Mouse (Mus musculus) cerebellum, postnatal 25 days (tissue): ENCODE data around the gene Gypa.

Experiments
- DNase-seq, 2 experiments: peaks; one replicate each; pipeline ENCODE4 v3.0.0; 2021; ENCODE audit warnings: mixed read lengths in 2 of 2

Gene Gypa

DNA sequence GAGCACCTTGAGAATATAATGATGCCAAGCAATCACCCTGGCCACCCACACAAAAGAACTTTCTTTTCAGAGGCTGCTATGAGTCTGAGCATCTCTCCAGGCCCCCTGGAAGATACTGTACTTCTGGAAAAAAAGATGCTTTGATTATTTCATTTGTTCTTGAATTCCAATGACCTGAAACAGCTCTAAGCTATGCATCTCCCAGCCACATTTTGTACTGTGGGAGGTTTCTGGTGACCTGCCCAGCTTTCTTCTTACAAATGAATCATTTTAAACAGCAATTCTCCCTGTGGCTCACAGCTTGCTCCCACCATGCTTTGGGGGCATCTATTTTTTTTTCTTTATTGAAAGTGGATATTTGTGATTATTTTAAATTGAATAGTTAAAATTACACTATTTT is 56.9 kb downstream of the Gypa start:
- DNase-seq, result no peak

DNA sequence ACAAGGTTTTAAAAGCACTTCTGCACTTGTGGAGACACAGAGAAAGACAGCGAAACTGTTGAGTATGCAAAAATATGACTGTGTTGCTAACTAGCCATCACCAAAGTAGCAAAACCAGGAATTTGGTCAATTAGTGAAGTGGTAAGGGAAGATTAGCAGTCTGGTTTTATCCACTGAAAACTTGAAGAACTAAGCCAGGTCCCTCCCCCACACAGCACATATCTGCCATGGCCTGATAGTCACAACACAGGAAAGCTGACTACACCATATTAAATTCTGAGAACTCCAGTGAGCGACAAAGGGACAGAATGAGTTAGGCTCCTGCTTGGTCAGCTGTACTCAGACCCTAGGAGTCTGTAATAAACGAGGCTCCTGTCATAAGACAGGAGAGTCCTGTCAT is 57.7 kb downstream of the Gypa start:
- DNase-seq, result no peak

GRCm38 (mm10) chr8:80554991-80555390 is 61.4 kb downstream of the Gypa start:
- DNase-seq, result no peak
